Mouse (Mus musculus) cerebellum, adult 2 months (tissue): ENCODE measurements around the gene Rec114.

ENCODE experiments used
- CTCF ChIP-seq: fragments of 200-500 bp; IDR thresholded peaks from 2 replicates; pipeline ENCODE4 v1.5.1; 2011; ENCODE audit warnings: low read depth, mild to moderate bottlenecking, control low read depth, low read length, moderate library complexity, borderline replicate concordance; ENCODE audit not compliant: insufficient read depth
- POLR2A ChIP-seq: fragments of 200-500 bp; IDR thresholded peaks from 2 replicates; pipeline ENCODE4 v1.6.1; 2011; ENCODE audit warnings: low read length, control low read depth, borderline replicate concordance; ENCODE audit not compliant: insufficient read depth

DNA sequence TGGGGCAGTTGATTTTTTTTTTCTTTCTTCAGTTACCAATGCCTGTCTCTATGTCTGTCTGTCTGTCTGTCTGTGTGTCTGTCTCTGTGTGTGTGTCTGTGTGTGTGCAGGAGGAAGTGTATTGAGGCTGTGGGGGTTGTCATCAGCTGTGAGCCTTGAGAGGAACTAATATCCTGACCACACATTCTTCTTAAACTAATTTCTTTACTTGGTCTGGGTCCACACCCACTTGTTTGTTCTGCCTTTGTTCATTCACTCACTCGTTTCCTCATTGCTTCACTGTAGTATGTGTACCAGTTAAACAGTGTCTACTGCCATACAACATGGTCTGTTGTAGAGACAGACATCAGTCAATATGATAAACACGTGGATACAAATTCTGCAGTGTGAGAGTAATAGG, 116.6 kb downstream of the Rec114 start:
- TF ChIP-seq CTCF (no peak), POLR2A (no peak)
